Mouse (Mus musculus) skeletal muscle tissue, postnatal 0 days (tissue): ENCODE results near the gene Nr5a2. TPM values are rescaled to one million over a fixed set of nuclear protein-coding genes. Genes with fewer than 3 reads are reported as not detected.

Experiments used
- polyA plus RNA-seq: library from polyadenylated mRNA; unstranded; fragments of >200 nt; fragmentation: Nextera tagmentation; extraction: Ambion mirVana; gene quantifications from 2 replicates; pipeline ENCODE4 v1.2.1, GENCODE M21; 2015

The Nr5a2 gene
- 0.45 and 0.87 TPM in 2 replicates for polyA plus RNA-seq

GRCm38 (mm10) chr1:136960428-136961012 is at the start of gene Nr5a2:
Gene Nr5a2, minus strand, starts transcription at chr1:136960448.

